Mouse (Mus musculus): ENCODE results near the gene Rchy1.

DNA sequence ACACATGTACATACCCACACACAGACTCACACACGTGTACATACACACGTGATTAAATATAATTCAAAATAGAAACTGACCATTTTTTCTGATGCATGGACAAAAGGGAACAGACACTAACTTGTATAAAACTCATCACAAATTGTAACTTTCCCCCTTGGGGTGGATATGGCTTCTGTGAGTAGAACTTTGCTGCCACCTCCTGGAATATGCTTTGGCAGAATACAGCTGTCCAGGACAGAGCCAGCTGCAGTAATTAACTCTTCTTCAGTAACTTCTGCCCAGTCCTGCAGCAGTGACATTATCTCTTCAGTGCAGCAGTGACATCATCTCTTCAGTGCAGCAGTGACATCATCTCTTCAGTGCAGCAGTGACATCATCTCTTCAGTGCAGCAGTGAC is 40.1 kb upstream of the Rchy1 start:
- TF ChIP-seq CTCF (IDR thresholded peaks at IDR 0.05; ENCODE audit: insufficient read depth, low read depth, low read length) (no peak), POLR2A (IDR thresholded peaks at IDR 0.05; ENCODE audit: insufficient read depth, low read depth, low read length) (no peak)
